Mouse (Mus musculus): ENCODE data around the gene Iqsec1.

The Iqsec1 gene

GRCm38 (mm10) chr6:90753656-90754055 lies 234.8 kb downstream of the Iqsec1 start:
- DNase-seq (ENCODE audit: low spot score) = no peak

GRCm38 (mm10) chr6:90751624-90752023 lies 236.9 kb downstream of the Iqsec1 start:
- no peak for DNase-seq (ENCODE audit: low spot score)

- DNase-seq (ENCODE audit: low spot score) = no peak
Measured at GRCm38 (mm10) chr6:90750091-90750490, 238.4 kb downstream of the Iqsec1 start.

- DNase-seq (ENCODE audit: low spot score) = no peak
Measured at GRCm38 (mm10) chr6:90749414-90749937, 239.0 kb downstream of the Iqsec1 start.

GRCm38 (mm10) chr6:90748976-90749375 lies 239.5 kb downstream of the Iqsec1 start:
- DNase-seq (ENCODE audit: low spot score) = no peak

GRCm38 (mm10) chr6:90746331-90746864 lies 242.1 kb downstream of the Iqsec1 start:
- DNase-seq (ENCODE audit: low spot score) = no peak

GRCm38 (mm10) chr6:90745401-90746198 lies 242.9 kb downstream of the Iqsec1 start:
- DNase-seq (ENCODE audit: low spot score) = no peak

GRCm38 (mm10) chr6:90742453-90742852 lies 246.0 kb downstream of the Iqsec1 start:
- DNase-seq (ENCODE audit: low spot score) = no peak

- DNase-seq (ENCODE audit: low spot score) = no peak
Measured at GRCm38 (mm10) chr6:90741717-90742116, 246.8 kb downstream of the Iqsec1 start.

GRCm38 (mm10) chr6:90741056-90741420 lies 247.4 kb downstream of the Iqsec1 start:
- no peak for DNase-seq (ENCODE audit: low spot score)

- DNase-seq (ENCODE audit: low spot score) = no peak
Measured at GRCm38 (mm10) chr6:90740348-90741055, 248.0 kb downstream of the Iqsec1 start.

GRCm38 (mm10) chr6:90737376-90737775 lies 251.1 kb downstream of the Iqsec1 start:
- peak; percentile 92 for DNase-seq (ENCODE audit: low spot score)

GRCm38 (mm10) chr6:90736691-90737245 lies 251.7 kb downstream of the Iqsec1 start:
- peak; percentile 71 for DNase-seq (ENCODE audit: low spot score)

- DNase-seq (ENCODE audit: low spot score) = peak; percentile 37
Measured at GRCm38 (mm10) chr6:90736074-90736672, 252.3 kb downstream of the Iqsec1 start.

- DNase-seq (ENCODE audit: low spot score) = no peak
Measured at GRCm38 (mm10) chr6:90735396-90736036, 253.0 kb downstream of the Iqsec1 start.

- DNase-seq (ENCODE audit: low spot score) = no peak
Measured at GRCm38 (mm10) chr6:90734806-90735205, 253.7 kb downstream of the Iqsec1 start.

- DNase-seq (ENCODE audit: low spot score) = peak; percentile 73
Measured at GRCm38 (mm10) chr6:90731327-90731726, 257.2 kb downstream of the Iqsec1 start.

GRCm38 (mm10) chr6:90729829-90730228 lies 258.7 kb downstream of the Iqsec1 start:
- no peak for DNase-seq (ENCODE audit: low spot score)

GRCm38 (mm10) chr6:90728491-90728931 lies 260.0 kb downstream of the Iqsec1 start:
- DNase-seq (ENCODE audit: low spot score) = peak; percentile 90

- DNase-seq (ENCODE audit: low spot score) = no peak
Measured at GRCm38 (mm10) chr6:90727826-90728225, 260.7 kb downstream of the Iqsec1 start.

GRCm38 (mm10) chr6:90726711-90727122 lies 261.8 kb downstream of the Iqsec1 start:
- DNase-seq (ENCODE audit: low spot score) = no peak

- no peak for DNase-seq (ENCODE audit: low spot score)
Measured at GRCm38 (mm10) chr6:90725526-90725925, 263.0 kb downstream of the Iqsec1 start.
